Mouse (Mus musculus): Measurements from ENCODE around the gene Lzts3. TPM values are rescaled to one million over a fixed set of nuclear protein-coding genes. Genes with fewer than 3 reads are reported as not detected.

Lzts3 gene
- polyA plus RNA-seq, 1 experiment from 2014 or later, result 4.7 TPM

GRCm38 (mm10) chr2:130591016-130591415 lies 51.6 kb downstream of the Lzts3 start:
- H3K36me3 ChIP-seq, result peaks cover 48% of the 10 kb centered on the region
- 93% methylated on average over 2 of the region's 2 CpGs for WGBS

DNA sequence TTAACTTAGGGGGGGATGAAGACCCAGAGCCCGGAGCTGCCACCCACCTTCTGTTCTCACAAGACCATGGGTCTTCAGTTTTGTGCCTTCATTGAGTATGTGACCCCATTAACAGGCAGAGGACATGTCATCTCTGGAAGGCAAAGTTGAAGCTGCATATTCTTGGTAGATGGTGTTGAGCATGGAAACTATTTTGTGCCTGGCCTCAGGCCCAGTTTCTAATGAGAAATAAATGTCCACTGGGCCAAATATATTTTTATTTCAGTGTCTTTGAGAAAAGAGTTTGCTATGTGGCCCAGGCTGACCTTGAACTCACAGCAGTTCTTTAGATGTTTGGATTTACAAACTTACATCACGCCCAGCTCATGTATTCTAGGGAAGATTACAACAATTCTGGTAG lies 52.8 kb downstream of the Lzts3 start:
- H3K36me3 ChIP-seq, result peaks cover 37% of the 10 kb centered on the region
- H3K27me3 ChIP-seq, result no peaks in the 10 kb centered on the region
- H3K9me3 ChIP-seq, result no peaks in the 10 kb centered on the region
- no peak for ATAC-seq (ENCODE audit: low FRiP score, low read depth)
- no peak overlapping the region for H3K27ac ChIP-seq
- H3K9ac ChIP-seq, result no peak overlapping the region
- WGBS, result 88% methylated on average over 2 of the region's 2 CpGs
- no peaks in the 10 kb centered on the region for H3K4me1 ChIP-seq
- H3K4me3 ChIP-seq, result no peak overlapping the region
- no peak overlapping the region for H3K4me2 ChIP-seq (replicated peaks)

More at GRCm38 (mm10) chr2:130591016-130591415, 51.6 kb downstream of the Lzts3 start:
- Histone ChIP-seq H3K9me3 (no peaks in the 10 kb centered on the region), H3K9ac (no peak overlapping the region), H3K4me2 (replicated peaks) (no peak overlapping the region), H3K4me1 (no peaks in the 10 kb centered on the region), H3K27ac (no peak overlapping the region), H3K27me3 (no peaks in the 10 kb centered on the region), H3K4me3 (no peak overlapping the region)
- ATAC-seq (ENCODE audit: low FRiP score, low read depth), result no peak

GRCm38 (mm10) chr2:130589157-130589556 lies 53.4 kb downstream of the Lzts3 start:
- H3K9ac ChIP-seq, result no peak overlapping the region
- 0 out of 2 replicates have a peak, but pooled peaks cover 4% of the 10 kb centered on the region for H3K27me3 ChIP-seq
- H3K27ac ChIP-seq, result no peak overlapping the region
- H3K9me3 ChIP-seq, result no peaks in the 10 kb centered on the region
- H3K4me2 ChIP-seq (replicated peaks), result no peak overlapping the region
- no peak for ATAC-seq (ENCODE audit: low FRiP score, low read depth)
- peaks cover 32% of the 10 kb centered on the region for H3K36me3 ChIP-seq
- 73% methylated on average over 4 of the region's 4 CpGs for WGBS
- H3K4me1 ChIP-seq, result no peaks in the 10 kb centered on the region
- no peak overlapping the region for H3K4me3 ChIP-seq

DNA sequence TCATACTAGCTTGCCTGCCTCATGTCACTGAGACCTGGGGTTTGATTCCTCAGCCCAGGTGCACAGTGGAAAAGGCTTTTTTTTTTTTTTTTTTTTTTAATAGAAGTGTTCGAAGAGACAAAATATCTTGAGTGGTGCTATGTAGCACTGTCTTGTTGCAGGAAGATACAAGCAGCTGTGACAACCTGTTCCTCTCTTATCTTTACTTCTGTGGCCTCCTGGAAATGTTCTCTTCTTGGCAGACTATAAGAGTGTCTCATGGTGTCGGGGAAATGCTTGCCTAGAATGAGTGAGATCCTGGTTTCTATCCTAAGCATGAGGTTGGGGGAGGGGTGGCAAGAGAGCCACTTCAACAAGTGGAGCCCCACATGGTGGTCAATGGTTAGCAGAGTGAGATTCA lies 54.2 kb downstream of the Lzts3 start:
- Histone ChIP-seq H3K4me3 (no peak overlapping the region), H3K9ac (no peak overlapping the region), H3K36me3 (peaks cover 31% of the 10 kb centered on the region), H3K4me1 (no peaks in the 10 kb centered on the region), H3K27me3 (peaks cover 11% of the 10 kb centered on the region), H3K9me3 (no peaks in the 10 kb centered on the region), H3K4me2 (replicated peaks) (no peak overlapping the region), H3K27ac (no peak overlapping the region)
- ATAC-seq (ENCODE audit: low FRiP score, low read depth), result no peak
- 74% methylated on average over 2 of the region's 2 CpGs for WGBS

GRCm38 (mm10) chr2:130586016-130586415 lies 56.6 kb downstream of the Lzts3 start:
- 80% methylated on average over 6 of the region's 6 CpGs for WGBS

GRCm38 (mm10) chr2:130583902-130584560 lies 58.6 kb downstream of the Lzts3 start:
- no peaks in the 10 kb centered on the region for H3K36me3 ChIP-seq
- no peak overlapping the region for H3K4me3 ChIP-seq
- no peak overlapping the region for H3K27ac ChIP-seq
- peaks cover 13% of the 10 kb centered on the region for H3K4me1 ChIP-seq
- whole genome bisulfite sequencing, result 82% methylated on average over 10 of the region's 10 CpGs
- no peak overlapping the region for H3K9ac ChIP-seq
- no peak for ATAC-seq (ENCODE audit: low FRiP score, low read depth)
- H3K9me3 ChIP-seq, result no peaks in the 10 kb centered on the region
- peaks cover 54% of the 10 kb centered on the region for H3K27me3 ChIP-seq
- H3K4me2 ChIP-seq (replicated peaks), result no peak overlapping the region

More at GRCm38 (mm10) chr2:130586016-130586415, 56.6 kb downstream of the Lzts3 start:
- Histone ChIP-seq H3K9me3 (no peaks in the 10 kb centered on the region), H3K4me3 (no peak overlapping the region), H3K4me2 (replicated peaks) (no peak overlapping the region), H3K9ac (no peak overlapping the region), H3K36me3 (peaks cover 19% of the 10 kb centered on the region), H3K4me1 (peaks cover 2% of the 10 kb centered on the region; the same call in 1 of the 2 replicates), H3K27me3 (peaks cover 34% of the 10 kb centered on the region), H3K27ac (no peak overlapping the region)
- no peak for ATAC-seq (ENCODE audit: low FRiP score, low read depth)

Other genes with a start within 250 kb of the Lzts3 start
- 137 and 145 TPM in 2 replicates for gene Cpxm1, start 245.2 kb downstream of the Lzts3 start, polyA plus RNA-seq (2015; fragmentation: Nextera tagmentation; extraction: Ambion mirVana)
- gene Gm28372, start 237.6 kb downstream of the Lzts3 start, polyA plus RNA-seq (2015; fragmentation: Nextera tagmentation; extraction: Ambion mirVana), result 0.08 and 0.11 TPM in 2 replicates
- not detected in 2 replicates for gene 1700020A23Rik, start 237.5 kb downstream of the Lzts3 start, polyA plus RNA-seq (2015; fragmentation: Nextera tagmentation; extraction: Ambion mirVana)
- not detected in 2 replicates for gene Tmem239, start 236.3 kb downstream of the Lzts3 start, polyA plus RNA-seq (2015; fragmentation: Nextera tagmentation; extraction: Ambion mirVana)
- gene Vps16, start 218.5 kb downstream of the Lzts3 start, polyA plus RNA-seq (2015; fragmentation: Nextera tagmentation; extraction: Ambion mirVana), result 113 and 122 TPM in 2 replicates
- 16.1 and 16.4 TPM in 2 replicates for gene Pced1a, start 218.1 kb downstream of the Lzts3 start, polyA plus RNA-seq (2015; fragmentation: Nextera tagmentation; extraction: Ambion mirVana)
- 104 and 105 TPM in 2 replicates for gene Ptpra, start 192.5 kb downstream of the Lzts3 start, polyA plus RNA-seq (2015; fragmentation: Nextera tagmentation; extraction: Ambion mirVana)
- 80.3 and 85.4 TPM in 2 replicates for gene Mrps26, start 79.1 kb downstream of the Lzts3 start, polyA plus RNA-seq (2015; fragmentation: Nextera tagmentation; extraction: Ambion mirVana)
- not detected in 2 replicates for gene Oxt, start 66.6 kb downstream of the Lzts3 start, polyA plus RNA-seq (2015; fragmentation: Nextera tagmentation; extraction: Ambion mirVana)
- not detected in 2 replicates for gene Avp, start 60.2 kb downstream of the Lzts3 start, polyA plus RNA-seq (2015; fragmentation: Nextera tagmentation; extraction: Ambion mirVana)
- 14.5 and 16.0 TPM in 2 replicates for gene Fastkd5, start 12.8 kb downstream of the Lzts3 start, polyA plus RNA-seq (2015; fragmentation: Nextera tagmentation; extraction: Ambion mirVana)
- gene Ubox5, start 12.8 kb downstream of the Lzts3 start, polyA plus RNA-seq (2015; fragmentation: Nextera tagmentation; extraction: Ambion mirVana), result 15.0 and 16.2 TPM in 2 replicates
- 58.5 and 64.3 TPM in 2 replicates for gene Ddrgk1, start 21.9 kb upstream of the Lzts3 start, polyA plus RNA-seq (2015; fragmentation: Nextera tagmentation; extraction: Ambion mirVana)
- gene Itpa, start 24.8 kb upstream of the Lzts3 start, polyA plus RNA-seq (2015; fragmentation: Nextera tagmentation; extraction: Ambion mirVana), result 126 and 131 TPM in 2 replicates
- 1.4 and 1.7 TPM in 2 replicates for gene Slc4a11, start 54.7 kb upstream of the Lzts3 start, polyA plus RNA-seq (2015; fragmentation: Nextera tagmentation; extraction: Ambion mirVana)

Measured in limb, embryonic 13.5 days (tissue).